Mouse (Mus musculus) brain, embryonic 18.5 days (tissue): ENCODE results near the gene Nrip3.

Experiments
- DNase-seq: peaks from one replicate; pipeline ENCODE4 v3.0.0-alpha.2; 2012; ENCODE audit warnings: low read depth, low spot score

Gene Nrip3

DNA sequence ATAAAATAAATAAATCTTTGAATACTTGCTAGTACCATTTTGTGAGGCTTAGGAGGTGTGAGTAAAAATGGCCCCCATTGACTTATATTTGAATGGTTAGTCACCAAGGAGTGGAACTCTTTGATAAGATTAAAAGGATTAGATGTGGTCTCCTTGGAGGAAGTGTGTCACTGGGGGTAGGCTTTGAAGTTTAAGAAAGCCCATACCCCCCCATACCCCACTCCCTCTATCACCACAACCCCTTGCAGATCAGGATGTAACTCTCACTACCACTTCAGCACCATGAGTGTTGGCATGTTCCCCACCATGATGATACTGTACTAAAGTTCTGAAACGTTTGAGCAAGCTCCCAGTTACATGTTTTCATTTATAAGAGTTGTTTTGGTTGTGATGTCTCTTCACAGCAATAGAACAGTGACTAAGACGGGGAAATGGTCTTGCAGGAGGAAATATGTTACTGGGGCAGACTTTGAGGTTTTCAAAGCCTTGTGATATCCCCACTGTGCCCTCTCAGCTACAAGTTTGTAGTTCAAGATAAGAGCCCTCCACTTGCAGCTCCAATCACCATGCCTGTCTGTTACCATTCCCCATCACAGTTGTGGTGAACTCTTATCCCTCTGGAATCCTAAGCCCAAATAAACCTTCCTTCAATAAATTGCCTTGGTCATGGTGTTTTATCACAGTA lies 13.0 kb downstream of the Nrip3 start:
- DNase-seq: no peak

DNA sequence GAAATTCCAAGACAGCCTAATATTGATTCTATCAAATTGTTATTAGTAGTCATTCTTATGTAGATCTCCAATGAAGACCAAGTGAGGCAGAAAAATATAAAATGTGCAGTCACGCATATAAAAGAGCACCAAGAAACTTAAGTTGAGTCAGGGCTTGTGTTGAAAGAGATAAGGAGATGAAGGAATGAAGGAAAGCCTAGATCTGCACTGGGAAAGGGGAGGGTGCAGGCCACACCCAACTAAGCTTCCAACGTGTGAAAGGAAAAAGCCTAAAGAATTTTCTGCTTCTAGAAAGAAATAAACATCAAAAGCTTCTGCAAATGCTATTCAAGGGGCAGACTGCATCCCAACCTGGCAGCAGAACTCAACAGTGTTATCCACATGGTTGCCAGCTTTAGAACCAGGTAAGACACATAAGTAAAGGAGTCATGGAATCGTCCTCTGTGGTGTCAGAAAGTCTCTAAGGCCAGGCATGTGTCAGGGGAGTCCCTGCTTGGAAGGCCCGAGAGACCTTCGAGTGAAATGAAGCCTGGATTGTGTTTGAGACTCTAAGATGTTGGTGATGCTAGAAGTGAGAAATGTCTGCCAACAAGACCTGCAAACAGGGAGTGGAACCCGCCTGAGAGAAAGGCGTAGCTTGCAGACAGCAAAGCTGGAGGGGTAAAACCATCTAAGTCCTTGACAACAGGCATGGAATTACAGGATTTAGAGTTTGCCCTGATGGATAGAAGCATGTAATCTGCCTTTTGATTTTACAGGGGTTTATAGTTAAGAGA lies 14.1 kb downstream of the Nrip3 start:
- DNase-seq: no peak

- DNase-seq: no peak
Observed at GRCm38 (mm10) chr7:109764009-109764408, 17.8 kb downstream of the Nrip3 start.

- DNase-seq: no peak
Observed at GRCm38 (mm10) chr7:109756291-109756690, 25.5 kb downstream of the Nrip3 start.

DNA sequence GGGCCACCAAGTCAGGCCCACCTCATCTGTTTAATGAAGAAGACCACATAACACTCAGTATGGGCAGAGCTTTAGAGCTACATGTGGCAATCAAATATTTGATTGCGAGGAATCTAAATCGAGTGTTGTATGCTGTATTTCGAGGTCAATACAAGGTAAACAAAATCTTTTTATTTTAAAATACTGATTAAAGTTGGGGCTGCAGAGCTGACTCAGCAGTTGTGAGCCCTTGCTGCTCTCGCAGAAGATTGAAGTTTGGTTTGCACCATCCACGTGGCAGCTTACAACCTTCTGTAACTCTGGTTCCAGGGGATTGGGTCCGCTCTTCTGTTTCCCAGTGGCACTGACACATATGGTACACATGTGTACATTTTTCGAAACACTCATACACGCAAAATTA lies 27.8 kb downstream of the Nrip3 start:
- no peak for DNase-seq

DNA sequence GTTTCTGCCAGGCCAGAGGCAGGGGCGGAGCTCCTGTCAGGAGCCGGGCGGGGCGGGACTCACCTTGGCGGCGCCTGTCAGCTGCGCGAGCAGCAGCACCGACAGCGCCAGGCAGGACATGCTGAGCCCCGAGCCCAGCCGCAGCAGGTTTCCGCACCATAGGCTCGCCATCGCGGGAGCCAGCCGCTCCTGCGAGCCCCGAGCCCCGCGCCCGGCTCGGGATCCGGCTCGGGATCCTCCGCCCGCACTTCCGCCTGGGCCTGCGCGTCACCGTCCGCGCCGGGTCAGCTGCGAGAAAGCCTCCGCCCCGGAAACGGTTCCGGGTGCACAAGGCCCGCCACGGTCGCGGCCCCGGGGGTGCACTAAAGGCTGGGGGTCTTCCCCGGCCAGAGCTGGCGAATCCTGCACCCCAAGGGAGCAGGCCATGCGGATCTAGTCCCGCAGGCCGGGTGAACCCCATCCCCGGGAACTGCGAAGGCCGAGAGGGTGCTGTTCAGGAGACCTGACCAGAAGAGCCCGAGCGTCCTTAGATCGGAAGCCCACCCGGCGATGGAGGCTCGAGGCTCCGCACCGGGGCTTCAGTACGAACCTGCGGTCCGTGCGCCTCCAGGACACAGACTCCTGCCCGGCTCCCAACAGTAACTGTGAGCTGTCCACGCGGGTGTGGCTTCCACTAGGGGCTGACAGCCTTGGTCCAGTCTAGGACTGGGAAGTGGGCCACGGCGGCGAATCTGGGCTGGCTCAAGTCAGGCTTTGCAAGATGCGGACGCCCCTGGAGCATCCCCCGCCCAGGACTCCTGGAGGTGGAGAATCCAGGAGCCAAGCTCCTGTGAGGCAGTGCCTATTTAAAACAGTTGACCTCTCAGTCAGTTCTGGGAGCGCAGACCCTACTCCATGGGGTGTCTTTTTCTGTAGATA lies 29.6 kb downstream of the Nrip3 start, which contains the start of gene Tmem9b:
Gene Tmem9b (minus strand): TSS at position 868 of the 918 bp plus-strand sequence.
- DNase-seq: peak; percentile 43

GRCm38 (mm10) chr7:109751427-109752007 lies 30.3 kb downstream of the Nrip3 start:
- DNase-seq: no peak

DNA sequence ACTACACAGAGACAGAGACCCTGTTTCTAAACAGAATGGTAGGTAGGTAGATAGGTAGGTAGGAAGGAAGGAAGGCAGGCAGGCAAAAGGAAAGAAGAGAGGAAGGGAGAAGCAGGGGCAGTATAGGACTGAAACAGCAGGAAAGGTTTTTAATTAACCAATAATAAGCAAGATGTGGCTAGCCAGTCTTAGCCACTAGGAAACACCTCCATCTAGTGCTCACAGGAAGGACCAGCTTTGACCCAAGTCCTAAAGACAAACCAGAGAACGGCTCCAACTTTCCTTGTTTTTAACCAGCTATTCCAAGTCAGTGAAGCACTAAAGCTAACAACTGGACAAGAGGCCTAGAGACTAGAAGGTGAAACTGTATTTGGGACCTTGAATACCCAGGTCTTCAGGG lies 34.1 kb downstream of the Nrip3 start:
- no peak for DNase-seq

- DNase-seq: no peak
Observed at GRCm38 (mm10) chr7:109741703-109742102, 40.1 kb downstream of the Nrip3 start.

- DNase-seq: no peak
Observed at GRCm38 (mm10) chr7:109741060-109741459, 40.8 kb downstream of the Nrip3 start.

DNA sequence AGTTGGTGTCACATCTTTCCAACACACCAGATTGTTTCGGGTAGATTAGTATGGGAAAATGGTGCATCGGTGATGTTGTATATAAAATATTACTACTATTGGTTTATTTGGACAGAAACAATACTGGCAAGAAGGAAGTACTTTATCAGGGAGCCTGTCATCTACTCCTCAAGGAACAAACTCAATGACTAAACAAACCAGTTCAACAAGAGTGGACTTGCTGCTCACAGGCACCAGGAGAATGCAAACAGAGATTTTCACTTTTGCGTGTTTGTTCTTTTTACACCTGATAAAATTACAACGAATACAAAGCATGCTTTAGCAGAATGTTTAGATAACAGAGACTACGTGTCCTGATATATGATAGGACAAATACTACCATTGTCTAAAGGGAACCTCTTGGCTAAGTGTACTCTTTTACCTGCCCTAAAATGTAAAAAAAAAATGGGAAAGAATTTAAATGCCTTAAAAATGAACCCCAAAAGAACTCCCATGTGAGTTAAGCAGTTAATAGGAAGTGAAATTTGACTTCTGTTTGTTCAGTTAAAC lies 41.9 kb downstream of the Nrip3 start:
- no peak for DNase-seq

DNA sequence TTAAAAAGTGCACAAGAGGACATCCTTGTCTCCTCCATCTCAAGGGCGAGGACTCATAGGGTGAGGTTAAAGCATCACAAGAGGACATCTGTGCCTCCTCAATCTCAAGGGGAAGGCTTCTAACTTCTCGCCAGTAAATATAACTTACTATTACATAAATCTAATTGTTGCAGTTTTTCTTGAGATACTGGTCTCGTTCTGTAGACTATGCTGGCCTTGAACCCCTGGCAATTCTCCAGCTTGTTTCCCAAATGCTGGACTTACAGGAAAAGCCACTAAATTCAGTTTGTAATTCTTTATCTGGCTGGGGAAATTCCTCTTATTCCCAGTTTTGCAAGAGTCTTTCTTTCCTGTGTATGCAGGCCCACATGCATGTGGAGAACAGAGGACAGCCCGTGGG lies 47.0 kb downstream of the Nrip3 start:
- DNase-seq: no peak

DNA sequence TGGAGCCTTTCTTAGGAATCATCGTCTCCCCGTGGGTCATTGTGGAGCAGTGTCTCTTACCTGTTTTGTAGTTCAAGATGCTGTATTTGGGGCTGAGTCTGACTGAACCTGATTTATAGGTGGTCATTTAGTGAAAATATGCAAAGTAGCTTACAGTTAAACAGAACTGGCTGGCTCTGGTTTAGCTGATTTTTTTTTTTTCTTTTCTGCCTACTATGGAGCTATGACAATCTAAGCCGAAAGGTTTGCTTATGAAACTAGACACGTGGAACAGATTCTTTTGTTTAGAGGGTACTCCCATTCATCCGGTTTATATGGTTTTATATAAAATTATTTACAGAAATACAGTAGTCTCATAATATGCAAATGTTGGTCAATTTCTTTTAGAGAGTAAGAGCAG lies 50.2 kb downstream of the Nrip3 start, which contains the start of gene Ascl3:
Gene Ascl3 (minus strand): TSS at position 101 of the 400 bp plus-strand sequence.
- DNase-seq: no peak

DNA sequence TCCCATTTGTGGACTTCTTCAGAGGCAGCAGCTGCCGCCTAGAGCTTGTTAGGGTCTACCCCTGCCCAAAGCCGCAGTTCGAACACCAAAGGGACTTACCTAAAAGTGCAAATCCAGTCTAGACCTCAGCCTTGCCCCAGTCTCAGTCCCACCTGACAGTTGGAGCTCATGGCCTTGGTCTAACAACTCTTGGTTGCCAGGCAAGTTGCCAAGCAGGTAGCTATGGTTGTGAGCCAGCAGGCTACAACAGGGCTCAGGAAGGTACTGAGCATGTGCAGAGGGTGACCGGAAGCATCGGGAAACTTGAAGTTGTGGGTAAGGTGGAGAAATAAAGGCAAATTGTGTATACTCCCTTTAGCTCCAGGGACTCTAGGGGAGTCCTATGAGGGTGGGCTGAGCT lies 58.1 kb downstream of the Nrip3 start, which contains the start of gene BC051019:
Gene BC051019 (minus strand): TSS at position 154 of the 400 bp plus-strand sequence.
- DNase-seq: no peak

- DNase-seq: no peak
Observed at GRCm38 (mm10) chr7:109723114-109723513, 58.7 kb downstream of the Nrip3 start.

DNA sequence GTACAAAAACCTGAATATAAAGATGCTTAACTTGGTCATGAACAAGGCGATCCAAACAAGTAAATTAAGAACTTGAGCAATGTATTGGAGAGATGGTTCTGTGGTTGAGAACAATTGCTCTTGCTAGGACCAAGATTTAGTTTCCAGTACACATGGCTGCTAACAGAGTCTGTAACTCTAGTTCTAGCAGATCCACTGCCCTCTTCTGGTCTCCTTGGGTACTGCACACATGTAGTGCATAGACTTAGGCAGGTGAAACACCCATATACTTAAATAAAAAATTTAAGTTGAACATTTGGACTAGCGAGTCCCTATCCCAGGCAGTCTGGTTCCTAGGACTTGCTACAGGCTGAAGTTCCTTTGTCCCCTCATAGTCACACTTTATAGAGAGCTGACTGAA lies 59.2 kb downstream of the Nrip3 start:
- DNase-seq: no peak

DNA sequence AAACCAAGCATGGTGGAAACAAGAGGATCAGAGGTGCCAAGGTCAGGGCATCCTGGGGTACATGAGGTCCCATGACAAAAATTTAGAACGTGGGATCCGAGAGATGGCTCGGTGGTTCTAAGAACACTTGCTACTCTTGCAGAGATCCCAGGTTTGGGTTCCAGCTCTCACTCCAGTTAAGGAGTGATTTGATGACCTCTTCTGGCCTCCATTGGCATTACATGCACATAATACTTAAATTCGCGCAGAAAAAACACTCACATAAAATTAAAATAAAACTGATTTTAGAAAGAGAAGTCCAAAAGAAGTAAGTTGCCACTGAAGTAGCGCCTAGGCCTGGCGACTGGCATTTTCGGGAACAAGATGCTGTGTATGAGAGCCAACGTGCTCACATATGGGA lies 62.5 kb downstream of the Nrip3 start:
- no peak for DNase-seq

DNA sequence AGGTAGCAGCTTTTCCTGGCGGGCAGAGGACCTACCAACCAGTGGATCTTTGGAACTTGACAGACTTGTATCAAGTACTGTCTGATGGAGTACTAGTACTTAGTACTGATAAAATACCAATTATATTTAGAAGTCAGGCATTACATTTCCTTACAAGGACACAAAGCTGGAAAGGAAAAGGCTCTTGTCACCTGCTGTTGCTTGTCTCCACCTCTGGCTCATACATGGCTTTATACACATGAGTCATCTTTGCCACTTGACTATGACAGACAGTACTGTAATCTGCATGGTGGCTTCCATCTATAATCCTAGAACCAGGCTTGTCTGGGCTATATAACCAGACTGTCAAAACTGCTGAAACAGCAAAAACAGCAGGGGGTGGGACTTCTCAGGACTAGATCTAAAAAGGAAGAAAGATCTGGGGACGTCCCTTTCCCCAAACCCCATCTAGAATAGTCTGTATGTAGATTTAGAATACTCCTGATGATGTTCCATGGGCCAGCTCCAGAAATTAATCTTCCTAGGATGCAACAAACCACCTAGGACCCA lies 68.3 kb downstream of the Nrip3 start:
- DNase-seq: no peak

DNA sequence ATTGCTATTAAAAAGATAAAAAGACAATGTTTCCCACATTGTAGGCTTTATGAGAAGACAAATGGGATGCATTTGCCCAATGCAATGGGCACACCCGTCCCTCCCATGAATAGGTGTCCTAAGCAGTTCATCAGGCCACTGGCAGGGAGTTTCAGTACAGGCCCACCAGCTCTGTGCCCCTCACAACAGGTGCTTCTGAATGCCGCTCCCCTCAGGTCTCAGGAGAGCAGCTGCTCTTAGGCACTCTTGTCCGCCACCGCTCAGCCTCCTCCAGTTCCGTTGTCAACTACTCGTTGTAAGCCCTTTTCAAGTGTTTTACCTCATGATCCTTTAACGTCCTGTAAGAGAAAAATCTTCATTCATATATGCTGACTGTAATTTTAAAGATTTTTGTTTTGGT lies 69.6 kb downstream of the Nrip3 start:
- DNase-seq: no peak

- DNase-seq: no peak
Observed at GRCm38 (mm10) chr7:109710069-109710468, 71.8 kb downstream of the Nrip3 start.

- DNase-seq: no peak
Observed at GRCm38 (mm10) chr7:109708961-109709382, 72.9 kb downstream of the Nrip3 start.
